Mouse (Mus musculus) hindlimb bud, embryonic 11.5 days (tissue): ENCODE measurements around the gene Fxyd2.

Source experiments
- DNase-seq: peaks from one replicate; pipeline ENCODE4 v3.0.0-alpha.2; 2012; ENCODE audit warnings: low read depth, low spot score; ENCODE audit errors: extremely low spot score

Gene Fxyd2

GRCm38 (mm10) chr9:45422761-45423298 is 23.4 kb downstream of the Fxyd2 start:
- DNase-seq, result no peak

DNA sequence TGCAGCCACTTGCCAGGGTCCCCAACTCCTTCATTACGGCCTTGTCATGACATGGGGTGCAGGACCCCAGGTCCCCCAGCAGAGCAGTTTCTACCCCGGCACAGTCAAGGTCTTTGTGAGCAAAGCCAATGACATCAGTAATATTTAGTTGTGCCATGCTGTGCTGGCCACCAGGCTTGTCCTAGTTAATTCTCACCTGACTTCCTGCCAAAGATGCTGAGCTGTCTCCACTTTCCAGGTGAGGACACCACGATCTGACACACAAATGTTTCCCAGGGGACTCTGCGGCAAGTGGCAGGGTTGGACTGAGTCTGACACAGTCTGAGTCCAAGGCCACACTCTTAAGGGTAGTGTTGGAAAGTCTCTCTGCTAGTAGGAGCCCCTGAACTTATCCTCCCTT is 27.0 kb downstream of the Fxyd2 start, which contains the start of gene Dscaml1:
TSS of gene Dscaml1 (plus strand) at position 173 of the 400 bp plus-strand sequence.
- no peak for DNase-seq

DNA sequence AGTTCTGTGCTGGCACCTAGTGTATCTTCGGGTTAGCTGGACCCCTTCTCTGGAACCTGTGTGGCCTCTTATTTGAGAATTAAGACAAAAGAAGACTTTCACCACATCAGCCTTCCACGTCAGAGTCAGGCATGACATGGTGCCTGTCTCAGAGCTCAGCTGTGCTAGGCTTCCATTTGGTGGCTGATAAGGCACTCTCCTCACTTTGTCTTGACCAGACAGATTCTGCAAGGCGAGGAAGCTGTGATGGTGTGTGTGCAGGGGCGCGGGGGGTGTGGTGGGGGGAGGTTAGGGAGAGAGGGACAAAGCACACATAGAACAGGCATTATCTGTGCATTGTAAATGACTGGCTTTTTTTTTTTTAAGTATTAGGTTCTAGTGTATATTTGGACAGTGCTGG is 29.9 kb downstream of the Fxyd2 start:
- DNase-seq, result no peak

GRCm38 (mm10) chr9:45429951-45430697 is 30.7 kb downstream of the Fxyd2 start:
- DNase-seq, result no peak

GRCm38 (mm10) chr9:45430698-45430959 is 31.2 kb downstream of the Fxyd2 start:
- no peak for DNase-seq

- no peak for DNase-seq
These were observed 31.7 kb downstream of the Fxyd2 start for GRCm38 (mm10) chr9:45431150-45431549.

GRCm38 (mm10) chr9:45432639-45433038 is 33.2 kb downstream of the Fxyd2 start:
- DNase-seq, result no peak

DNA sequence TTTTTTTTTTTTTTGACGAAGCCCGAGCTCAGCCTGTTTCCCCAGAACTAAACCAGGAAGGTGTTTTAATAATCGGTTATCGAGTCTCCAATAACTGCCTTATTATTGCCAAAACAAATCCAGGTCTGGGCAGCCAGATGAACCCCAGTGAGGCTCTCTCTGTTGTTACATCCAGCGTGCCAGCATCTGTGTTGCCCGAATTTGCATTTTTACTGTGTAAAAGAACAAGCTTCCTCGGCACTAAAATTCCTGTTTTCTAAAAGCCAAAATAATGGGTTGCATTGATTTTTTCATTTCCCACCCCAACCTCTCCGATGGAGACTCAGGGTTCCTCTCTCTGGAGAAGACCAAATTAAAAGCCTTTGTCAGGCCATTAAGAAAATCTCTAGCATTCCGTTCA is 33.6 kb downstream of the Fxyd2 start:
- no peak for DNase-seq

DNA sequence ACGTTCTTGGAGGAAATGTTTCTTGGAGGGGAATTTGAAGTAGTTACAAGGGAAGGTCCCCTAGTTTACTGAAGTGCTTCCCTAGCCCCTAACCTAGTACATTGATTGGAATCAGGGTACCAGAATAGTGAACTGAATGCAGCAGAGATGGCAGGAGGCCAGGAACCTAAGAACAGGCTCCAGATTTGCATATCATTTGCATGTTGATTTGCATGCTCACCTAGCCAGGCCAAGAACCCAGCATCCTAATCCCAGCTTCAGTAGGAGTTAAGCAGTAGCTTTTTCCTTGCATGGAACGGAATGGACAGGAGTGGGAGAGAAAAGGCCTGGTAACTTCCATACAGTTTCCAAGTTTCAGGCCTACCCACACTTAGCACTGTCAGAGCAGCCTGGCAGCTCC is 34.7 kb downstream of the Fxyd2 start:
- DNase-seq, result no peak

DNA sequence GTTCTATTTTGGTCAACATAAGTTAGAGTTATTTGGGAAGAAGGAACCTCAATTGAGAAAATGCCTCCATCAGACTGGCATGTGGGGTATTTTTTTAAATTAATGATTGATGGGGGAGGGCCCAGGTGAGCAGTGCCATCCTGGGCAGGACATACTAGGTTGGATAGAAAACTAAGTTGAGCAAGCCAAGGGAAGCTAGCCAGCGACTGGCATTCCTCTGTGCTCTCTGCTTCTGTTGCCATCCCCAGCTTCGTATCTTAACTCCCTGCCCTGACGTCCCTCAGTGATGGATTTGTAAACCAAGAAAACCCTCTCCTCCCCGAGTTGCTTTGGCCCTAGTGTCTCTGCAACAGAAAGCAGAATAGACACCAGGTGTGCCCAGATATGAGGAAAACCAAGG is 39.6 kb downstream of the Fxyd2 start:
- no peak for DNase-seq

DNA sequence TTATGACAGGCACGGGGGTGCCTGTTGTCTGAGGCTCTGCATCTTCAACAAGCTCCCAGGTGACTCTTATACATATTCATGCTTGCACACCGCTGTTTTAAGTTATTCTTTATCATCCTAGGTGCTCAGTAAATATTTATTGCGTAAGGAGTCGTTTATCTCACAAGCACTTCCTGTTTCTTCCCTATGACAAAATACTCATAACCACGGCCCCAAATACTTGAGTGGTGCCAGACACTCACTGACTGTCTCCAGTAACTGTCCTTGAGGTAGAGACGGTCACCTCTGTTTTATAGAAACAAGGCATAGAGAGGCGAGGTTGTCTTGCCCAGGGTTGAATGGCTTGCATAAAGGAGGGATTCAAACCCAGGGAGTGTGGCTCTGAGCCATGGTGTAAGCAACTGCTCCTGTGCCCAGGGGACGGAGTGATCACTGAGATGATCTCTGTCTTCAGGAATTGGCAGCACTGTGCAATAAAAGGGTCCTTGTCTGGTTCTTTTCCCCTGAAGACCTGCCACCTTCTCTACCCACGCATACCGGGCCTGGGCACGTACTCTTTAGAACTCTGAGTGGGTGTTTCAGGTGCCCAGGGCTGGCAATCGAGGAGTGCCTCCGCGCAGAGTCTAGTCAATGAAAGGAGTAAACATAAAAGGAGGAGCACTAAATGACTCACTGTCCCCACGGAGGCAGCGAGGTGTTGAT is 40.8 kb downstream of the Fxyd2 start:
- DNase-seq, result no peak

DNA sequence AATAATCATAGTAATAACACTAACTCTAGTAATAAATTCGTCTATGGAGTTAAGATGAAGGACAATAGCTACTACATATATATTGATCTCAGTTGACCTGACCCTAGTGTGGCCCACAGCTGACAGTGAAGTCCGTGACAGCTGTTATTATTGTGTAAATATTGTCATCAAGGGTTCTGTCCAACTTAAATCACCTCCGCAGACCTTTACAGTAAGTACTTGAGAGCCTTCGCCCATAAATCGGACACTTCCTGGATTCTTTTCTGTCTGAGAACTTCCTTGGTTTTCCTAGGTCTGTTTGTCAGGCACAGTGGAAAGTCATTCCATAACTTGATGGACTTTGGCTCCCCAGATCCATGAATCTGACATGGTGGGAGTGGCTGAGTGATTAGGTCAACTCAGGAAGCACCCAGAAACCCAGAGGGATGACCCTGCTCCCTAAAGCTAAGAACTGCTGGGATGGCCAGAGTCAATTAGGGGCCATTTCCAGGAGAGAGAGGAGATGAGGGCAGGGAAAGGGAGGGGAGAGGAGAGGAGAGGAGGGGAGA is 44.9 kb downstream of the Fxyd2 start:
- DNase-seq, result no peak

GRCm38 (mm10) chr9:45449658-45450057 is 50.2 kb downstream of the Fxyd2 start:
- DNase-seq, result no peak

DNA sequence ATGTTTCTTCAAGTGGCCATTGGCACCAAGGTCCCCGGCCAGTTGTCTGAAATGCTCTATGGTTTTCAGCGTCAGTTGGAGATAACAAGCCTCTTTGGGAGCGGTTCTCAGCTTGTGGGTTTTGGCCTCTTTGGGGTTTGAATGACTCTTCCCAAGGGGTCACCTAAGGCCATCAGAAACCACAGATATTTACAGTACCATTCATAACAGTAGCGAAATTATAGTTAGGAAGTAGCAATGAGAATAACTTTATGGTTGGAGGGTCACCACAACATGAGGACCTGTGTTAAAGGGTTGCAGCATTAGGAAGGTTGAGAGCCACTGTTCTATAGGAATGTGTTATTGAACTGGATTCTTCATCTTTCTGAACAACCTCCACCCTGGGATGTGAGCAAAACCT is 51.9 kb downstream of the Fxyd2 start:
- DNase-seq, result no peak

DNA sequence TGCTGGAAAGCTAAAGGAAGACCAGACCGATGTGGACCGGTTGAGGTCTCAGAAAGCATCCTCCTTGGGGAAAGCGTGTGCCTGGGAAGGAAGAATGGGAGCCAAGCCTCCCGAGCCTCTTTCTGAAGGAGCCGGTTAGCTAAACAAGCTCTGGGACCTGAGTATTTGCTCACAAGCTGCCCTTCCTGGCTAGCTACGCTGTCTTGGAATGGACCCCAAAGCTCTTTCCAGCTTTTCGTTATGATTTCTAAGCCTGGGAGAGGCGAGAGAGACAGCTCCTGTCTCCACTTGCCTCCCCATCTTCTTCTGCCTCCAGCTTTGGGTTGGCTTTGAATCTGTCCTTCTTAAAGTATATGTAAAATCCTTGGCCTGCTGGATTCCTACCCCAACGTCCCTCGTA is 54.6 kb downstream of the Fxyd2 start:
- DNase-seq, result no peak

DNA sequence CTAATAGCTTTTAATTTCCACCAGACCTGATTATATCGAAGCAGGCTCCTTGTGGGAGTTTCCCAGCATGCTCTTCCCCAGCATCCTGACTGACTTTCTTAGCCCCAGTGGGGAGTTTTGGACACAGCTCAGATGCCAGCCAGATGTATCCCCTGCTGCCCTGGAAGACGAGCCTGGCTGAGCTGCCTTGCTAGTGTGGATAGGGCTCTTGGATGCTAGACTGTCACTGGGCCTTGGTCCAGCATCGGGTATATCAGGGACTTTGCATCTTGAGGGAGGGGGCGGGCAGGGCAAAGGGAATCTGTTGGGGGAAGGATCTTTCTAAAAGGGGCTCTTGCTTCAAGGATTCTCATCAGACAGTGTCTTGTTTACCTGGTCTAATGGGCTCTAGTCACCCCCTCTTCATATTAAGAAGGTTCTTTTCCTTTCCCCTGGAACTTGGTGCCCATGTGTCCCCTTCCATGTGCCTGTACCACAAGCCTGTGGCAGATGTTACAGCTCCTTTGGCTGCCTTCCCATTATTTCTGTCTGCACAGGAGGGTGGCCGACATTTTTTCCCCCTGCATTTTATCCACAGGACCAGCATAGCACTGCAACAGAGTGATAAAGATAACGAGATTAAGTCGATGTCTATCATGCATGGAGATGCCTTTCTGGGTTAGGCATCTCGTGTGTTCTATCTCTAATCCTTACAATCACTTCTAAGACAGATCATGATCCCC is 55.6 kb downstream of the Fxyd2 start:
- no peak for DNase-seq

DNA sequence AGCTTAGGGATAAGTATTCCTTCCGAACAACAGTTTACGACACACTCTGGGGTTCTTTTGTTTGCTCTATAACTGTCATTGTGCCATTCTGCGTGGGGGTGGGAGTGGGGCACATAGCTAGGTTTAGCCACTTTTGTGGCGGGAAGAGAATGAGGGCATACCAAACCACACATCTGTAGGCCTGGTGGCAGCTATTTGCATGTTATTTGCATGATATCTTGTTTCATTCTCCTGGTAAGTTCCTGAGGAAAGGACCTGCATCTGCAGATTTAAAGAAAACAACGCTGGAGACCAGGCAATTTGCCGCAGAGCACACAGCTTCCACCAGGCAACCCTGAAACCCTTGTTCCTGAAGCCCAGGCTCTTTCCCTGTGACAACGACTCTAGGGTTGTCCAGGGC is 57.7 kb downstream of the Fxyd2 start:
- no peak for DNase-seq

GRCm38 (mm10) chr9:45458363-45458762 is 58.9 kb downstream of the Fxyd2 start:
- no peak for DNase-seq
